Mouse (Mus musculus) embryo, embryonic 10.5 days (tissue): ENCODE results near the gene Heatr5b.

ENCODE experiments used
- DNase-seq: peaks from one replicate; pipeline ENCODE4 v3.0.0-alpha.2; 2015; ENCODE audit warnings: low spot score

Heatr5b gene

DNA sequence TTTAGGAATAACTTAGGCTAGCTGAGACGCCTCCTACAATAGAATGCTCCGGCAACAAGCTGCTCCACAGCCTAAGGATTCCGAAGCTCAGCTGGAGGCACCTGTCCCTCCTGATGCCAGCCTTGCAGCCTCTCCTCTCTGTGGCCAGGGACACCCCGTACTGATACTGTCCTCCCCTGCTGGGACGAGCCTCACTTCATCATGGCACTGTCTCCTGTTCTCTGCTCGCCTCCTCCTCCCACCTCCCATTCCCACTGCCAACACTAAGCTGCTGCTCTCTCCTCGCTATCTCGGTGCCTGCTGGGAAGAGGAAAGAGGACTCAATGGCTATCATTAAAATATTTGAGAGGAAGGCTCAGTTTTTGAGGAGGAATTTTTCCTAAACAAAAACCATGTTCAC, 67.6 kb downstream of the Heatr5b start:
- no peak for DNase-seq

DNA sequence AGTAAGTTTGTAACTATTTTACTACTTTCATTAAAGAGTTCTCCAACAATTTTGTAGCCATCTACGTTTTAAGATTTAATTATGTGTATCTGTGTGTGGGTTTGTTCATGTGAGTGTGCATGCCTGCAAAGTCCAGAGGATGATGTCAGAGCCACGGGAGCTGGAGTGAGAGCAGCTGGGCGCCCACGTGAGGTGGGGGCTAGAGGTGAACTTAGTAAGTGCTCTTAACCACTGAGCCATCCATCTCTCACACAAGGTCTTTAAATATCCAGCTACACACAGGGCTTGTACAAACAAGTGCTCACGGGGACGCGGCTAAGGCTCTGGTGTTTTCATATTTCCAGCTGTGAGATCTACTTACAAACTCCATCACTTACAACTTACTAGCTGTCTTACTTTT, 69.1 kb downstream of the Heatr5b start:
- DNase-seq, result no peak

DNA sequence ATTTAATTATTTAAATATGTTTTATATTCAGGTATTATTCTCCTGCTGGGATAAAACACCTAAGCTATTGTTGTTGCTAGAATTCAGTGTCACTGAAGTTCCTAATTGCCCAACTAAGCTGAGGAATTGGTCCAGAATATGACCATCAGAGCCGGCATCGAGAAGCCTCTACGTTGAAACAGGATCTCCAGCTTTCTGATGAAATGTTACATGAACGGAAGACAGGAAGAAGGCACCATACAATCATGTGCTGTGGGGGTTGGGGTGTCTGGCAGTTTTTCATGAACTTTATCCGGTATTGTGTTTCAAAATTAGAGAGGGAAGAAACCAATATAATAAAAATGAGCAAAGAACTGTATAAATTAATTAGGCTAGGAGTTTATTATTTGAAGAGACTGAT, 71.9 kb downstream of the Heatr5b start:
- no peak for DNase-seq

DNA sequence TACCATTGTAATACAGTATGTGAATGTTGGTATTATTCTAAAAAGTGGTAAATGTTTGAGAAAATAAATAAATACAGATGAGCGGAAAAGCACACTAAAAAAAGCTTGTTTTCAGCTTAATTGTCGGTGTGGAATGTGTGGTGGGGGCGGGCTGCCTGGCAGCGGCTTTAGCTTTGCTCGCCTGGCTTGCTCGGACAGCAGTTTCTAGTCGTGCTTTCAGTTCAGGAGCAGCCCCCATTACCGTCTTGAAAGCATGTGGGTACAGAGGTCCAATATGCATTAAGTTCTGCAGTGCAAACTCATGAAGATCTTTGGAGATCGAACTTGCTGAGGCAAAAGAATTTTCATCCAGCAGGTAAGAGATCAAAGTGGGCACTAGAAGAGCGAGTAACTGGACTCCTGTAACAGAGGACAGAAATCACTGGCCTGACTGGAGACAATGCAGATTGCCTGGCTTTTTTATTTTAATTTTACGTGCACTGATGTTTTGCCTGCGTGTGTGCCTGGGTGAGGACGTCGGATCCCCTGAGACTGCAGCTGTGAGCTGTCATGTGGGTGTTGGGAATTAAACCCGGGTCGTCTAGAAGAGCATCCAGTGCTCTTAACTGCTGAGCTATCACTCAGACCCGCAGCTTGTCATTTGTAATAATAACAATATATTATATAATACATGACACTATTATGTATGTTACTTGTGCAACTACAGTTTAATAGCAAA, 82.1 kb downstream of the Heatr5b start:
- no peak for DNase-seq

DNA sequence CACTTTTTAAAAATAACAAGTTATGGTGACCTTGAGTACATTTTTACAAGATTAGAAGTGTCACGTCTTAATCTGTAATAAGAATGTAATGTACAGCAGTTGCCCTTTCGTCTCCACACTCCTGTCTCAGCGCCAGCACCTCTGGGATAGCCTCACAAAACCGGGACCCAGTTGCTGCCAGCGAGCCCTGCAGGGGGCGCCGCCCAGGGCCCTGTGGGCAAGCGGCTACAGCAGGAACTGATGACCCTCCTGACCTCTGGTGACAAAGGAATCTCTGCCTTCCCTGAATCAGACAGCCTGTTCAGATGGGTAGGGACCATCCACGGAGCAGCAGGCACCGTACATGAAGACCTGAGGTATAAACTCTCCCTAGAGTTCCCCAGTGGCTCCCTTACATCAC, 83.1 kb downstream of the Heatr5b start:
- peak; percentile 24 for DNase-seq

DNA sequence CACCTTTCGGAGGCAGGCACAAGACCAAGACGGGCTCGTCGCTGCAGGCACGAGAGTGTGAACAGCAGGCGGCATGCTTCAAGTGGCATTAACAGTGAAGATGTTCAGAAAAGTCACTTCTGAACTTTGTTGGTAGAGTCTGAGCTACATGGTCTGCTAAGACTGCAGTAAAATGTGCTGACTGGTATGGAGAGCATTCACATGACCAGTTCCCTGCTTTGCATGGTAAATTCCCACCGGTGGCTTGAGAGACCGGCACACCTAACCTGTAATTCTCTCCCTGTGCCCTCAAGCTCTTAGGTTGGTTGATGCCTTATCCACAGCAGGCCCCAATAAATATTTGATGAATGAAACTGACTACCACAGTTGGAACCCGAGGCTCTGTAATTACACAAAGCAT, 86.7 kb downstream of the Heatr5b start:
- DNase-seq, result no peak

DNA sequence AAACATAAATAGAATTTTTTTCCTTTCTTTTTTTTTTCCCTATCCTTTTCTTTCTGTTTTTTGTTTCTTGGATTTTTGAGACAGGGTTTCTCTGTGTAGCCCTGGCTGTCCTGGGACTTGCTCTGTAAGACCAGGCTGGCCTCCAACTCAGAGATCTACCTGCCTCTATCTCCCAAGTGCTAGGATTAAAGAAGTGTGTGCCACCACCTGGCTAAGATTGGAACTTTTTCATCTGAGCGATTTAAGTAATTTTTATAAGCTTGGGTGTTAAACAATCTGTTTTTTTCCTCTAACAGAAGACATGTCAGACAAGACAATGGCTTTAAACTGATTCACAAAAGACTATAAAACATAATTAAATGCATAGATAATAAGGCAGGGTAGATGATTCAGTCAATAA, 96.7 kb downstream of the Heatr5b start:
- no peak for DNase-seq

DNA sequence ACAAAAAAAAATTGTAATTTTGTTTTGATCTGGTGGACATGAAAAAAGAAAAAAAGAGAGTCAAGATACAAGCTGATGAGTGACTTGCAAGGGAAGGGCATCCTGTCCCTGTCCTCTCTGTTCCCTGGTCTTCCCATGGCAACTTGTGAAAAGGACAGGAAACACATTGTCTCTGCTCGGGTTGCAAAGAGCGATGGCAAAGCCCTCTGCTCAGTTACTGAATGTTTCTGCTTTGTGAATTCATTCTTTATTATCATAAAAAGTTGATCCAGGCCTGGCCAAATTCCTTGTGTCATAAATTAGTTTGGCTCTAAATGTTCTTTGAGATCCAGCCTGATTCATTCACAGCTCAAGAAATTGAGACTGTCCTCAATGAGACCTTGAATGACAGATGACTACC, 97.4 kb downstream of the Heatr5b start:
- DNase-seq, result peak; percentile 22

DNA sequence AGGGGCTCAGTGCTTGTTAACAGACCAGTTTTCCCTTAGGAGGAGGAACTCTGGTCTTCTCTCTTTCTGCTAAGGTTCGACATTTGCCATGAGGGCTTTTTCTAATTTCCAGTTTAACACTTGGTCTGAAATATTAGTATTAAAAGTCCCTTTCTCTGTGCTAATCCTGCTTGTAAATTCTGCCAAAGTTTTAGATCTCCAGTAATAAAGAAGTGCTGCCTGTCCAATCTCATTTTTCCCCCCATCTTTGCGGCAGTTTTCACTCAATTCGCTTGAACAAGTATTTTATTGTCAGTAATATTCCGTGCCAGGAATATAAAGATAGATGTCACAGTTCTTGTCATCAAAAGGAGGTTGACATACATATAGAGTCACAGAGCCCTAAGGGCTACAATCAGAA, 98.1 kb downstream of the Heatr5b start, which contains the start of gene Strn:
Gene Strn, minus strand, starts transcription at position 101 of the 400 bp plus-strand sequence.
- no peak for DNase-seq

DNA sequence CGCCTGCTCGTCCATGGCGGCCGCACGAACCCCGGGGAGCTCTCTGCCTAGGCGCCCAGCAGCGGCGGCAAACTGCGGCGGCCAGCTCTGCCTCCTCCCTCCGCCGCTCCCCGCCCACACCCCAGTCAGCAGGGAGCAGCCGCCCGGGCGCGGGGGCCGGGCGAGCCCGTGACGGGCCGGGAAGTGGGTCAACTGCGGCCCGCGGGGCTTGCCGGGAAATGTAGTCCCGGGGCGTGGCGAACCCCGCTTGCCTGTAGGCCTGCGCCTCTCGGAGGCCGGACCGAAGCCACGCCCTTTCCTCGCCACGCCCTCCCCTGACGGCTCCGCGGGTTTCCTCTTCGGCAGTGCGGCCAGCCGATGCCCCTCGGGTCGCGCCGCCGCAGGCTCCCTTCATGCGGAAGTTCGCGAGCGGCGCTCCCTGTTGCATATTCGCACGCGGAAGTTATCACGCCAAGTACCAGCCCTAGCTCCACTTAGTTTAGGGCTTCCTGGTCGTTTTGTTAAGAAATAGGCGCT, 98.6 kb downstream of the Heatr5b start:
- DNase-seq, result peak; percentile 97

DNA sequence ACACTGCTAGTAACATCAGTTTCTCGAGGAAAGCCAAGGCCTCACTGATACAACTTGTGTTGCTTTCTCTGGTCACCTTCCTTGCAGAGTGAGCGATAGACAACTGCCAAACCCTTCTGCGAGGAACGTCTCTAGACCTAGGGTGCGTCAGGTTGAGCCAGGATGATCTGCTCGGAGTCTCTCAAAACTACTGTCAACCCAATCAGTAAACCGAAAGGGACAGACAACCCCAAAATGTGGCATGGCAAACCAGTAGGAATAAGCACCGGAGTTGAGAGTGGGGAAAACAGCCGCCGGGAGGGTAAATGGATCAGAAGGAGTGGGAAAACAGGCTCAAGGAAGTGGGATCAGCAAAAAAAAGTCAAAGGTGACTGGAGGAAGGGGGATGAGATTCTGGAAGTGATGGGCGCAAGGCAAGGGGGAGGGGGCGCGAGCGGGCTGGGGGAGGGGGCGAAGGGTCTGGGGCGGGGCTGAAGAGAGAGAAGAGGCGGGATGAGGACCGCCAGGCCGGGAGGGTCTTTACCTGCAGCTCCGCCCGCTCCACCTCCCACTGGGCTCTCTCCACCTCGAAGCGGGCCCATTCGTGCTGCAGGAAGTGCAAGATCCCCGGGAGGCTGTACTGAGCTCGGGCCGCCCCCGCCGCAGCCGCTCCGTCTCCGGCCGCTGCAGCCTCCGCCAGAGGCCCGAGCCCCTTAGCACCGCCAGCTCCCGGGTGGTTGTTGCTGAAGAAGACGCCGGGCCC, 99.3 kb downstream of the Heatr5b start:
- peak; percentile 69 for DNase-seq

DNA sequence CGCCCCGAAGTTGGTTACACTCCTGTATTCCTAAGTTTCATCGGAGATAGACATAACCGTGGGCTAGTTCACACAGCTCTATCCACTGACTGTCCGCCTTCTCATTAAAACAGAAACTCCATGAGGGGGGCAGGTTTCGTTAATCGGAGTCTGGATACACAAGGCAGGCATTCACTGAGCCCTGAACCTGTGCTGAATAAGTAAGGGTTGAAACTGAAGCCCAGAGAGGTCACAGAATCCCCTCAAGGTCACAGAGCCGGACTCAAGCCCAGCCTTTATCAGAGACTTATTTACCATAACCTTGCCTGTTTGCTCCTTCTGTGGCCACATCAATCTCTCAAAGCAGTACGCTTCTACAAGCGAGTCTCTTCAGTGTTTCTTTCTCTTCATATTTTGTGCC, 100.4 kb downstream of the Heatr5b start:
- no peak for DNase-seq

DNA sequence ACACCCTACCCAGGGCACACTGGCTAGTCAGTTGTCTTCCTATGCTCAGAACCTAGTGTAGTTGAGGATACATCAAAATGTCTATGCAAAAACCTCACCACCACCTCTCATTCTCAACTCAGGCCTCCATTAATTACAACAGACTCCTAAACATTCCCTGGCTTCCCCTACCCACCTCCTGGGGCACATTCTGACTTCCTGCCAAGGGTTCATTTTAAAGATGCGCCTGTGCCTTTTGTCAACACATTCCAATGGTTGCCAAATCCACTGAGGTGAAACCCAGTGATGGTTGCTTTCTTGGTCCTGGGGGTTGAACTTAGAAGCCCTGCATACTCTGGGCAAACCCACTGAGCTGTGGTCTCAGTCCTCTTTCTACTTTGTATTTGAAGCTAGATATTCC, 103.1 kb downstream of the Heatr5b start:
- DNase-seq, result no peak

DNA sequence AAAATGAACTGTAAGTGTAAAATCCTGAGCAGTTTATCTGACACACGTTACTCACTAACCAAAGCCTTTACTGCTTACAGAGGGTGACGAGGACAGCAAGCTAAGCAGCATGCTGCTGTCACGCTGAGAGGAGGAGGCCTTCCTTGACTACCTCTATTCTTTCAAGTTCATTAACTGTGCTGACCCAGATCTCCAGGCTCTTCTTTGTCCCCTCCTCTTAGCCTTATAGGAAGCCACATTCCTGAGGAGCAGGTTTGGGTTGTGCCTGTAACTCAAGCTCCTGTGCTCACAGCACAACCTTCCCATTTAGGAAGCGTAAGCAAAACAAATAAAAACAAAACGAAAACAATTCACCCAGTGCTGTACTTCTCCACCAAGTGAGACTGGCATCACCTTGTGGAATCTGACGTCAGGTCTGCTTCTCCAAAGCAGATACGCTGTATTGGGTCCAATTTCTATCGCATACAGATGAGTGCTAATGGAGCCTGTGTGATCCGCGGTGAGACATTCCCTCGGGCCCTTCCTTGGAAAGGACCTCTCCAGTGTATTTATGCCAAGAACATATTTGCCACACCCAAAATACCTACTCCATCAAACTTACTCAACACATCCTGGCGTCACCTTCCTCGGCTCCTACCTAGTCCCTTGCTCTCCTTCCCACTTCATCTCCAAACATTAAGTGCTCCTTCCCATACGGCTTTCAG, 108.3 kb downstream of the Heatr5b start:
- no peak for DNase-seq

DNA sequence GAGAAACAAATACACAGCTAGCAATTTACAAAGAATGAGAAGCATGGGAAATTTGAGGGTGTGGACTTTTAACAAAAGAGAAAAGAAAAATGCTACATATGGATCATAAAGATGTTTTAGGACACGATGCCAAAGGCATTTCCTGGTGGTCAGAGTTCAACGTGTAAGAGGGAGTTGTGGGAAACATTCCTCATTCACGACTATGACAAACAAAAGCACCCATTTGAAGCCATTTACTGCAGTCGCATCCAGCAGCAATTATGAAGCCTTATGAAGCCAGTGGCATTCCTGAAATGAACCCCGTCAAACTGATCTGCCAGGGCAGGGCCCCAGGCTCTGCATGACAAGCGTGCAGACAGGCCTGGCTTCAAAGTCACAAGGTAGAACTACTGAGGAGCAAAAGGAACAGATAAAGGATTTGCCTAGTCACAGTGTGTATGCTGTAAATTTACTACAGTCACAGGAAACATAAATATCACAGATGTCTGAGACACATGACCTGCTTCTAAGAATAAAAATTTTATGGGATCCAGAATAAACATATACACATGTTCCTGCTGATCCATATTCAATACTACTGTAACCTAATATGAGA, 110.6 kb downstream of the Heatr5b start:
- no peak for DNase-seq

DNA sequence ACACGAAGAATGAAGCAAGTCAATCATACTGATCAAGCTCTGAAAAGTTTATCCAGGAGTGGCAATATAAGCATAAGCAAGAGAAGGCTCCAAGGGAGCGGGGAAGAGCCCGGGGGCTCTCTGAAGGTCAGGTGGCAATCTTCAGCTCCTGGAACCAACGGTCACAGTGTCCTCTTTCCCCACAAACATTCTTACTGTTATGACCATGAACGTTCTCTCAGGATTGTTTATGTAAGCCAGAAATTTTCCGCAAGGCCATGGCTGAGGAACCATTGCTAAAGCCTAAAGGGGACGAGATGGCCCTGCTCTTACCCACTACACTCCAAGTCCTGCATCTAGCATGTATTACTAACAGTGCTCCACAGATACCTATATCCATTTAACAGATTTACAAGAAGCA, 113.5 kb downstream of the Heatr5b start:
- DNase-seq, result no peak

DNA sequence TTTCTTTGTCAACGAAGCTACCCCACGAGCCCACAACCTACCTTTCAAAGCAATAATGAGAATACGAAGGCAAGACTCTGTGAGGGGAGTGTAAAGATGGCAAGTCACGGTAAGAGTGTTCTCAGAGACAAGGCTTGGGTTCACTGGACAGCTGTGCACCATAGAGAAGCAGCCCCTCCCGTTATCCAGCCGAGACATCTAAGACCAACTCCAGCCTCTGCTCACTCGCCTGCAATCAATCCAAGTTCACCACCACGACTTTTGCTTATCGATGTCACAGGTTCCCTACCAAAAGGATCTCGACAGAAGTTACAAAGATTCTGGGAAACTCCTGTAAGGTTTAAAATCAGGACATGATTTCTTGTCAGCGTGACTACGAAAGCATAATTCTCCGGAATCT, 116.1 kb downstream of the Heatr5b start:
- no peak for DNase-seq

DNA sequence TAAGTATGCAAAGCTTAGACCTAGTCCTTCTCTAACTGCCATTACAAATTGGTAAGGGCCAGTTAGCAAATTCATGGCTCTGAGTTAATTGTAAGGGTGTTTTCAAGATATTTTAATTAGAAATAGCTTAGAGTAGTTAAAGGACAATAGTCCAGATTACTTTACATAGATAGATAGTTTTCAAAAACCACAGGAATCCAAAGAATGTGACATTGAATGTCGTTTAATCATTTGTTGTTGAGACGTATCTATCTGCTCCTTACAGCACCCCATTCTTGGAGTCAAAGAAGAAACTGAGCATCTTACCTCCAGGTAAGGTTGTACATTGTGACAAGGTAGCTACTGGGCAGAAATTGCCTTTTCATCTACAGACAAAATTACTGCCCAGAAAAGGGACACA, 124.9 kb downstream of the Heatr5b start:
- DNase-seq, result no peak

DNA sequence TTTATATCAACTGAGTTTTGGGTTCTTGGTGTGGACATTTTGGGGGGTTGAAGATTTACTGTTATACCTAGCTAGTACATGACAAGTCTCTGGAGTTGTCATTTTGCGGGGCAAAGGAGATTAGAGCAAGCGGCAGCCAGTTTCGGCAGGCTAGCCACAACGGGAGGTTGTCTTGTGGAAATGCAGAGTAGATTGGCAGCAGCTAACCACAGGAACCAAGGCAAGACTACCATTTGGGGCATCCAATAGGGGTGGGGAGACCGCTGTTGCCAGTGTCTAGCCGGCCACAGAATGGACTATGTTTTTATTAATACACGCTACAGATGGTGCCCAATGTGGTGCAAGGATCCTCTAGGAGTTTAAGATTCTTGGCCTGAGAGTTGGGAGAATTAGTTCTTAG, 126.7 kb downstream of the Heatr5b start:
- no peak for DNase-seq

DNA sequence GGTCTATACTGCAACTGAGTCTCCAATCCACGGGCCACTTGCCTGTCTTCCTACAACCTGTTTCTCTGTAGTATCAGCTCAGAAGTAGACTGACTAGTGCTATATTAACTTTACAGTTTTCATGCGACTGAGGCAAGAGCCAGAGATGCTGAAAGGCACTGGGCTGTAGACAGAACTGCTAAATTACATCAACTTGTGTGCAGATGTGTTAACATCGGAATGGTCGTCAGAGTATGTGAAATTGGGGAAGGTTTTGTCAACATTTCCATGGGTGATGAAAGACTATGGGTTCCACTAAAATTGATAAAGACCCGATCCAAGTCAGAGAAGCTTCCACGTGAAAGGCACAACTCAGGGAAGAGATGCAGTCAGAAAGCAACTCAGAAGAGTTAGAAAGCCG, 132.2 kb downstream of the Heatr5b start:
- DNase-seq, result no peak
